Comparison of ENCODE assay signal across 8 mouse cellular contexts in genomic region chr11:101083083-101083697, GRCm38 (mm10). TPM values are rescaled to one million over a fixed set of nuclear protein-coding genes. Genes with fewer than 3 reads are reported as not detected.
DNase-seq lines count a peak whose midpoint lies in the region; ATAC-seq and TF ChIP-seq lines count a peak whose summit lies in the region.

No protein-coding gene starts in this region.

- H3K4me3 ChIP-seq in cerebellum, adult 2 months (replicated peaks; ENCODE audit: insufficient read depth, low read depth, low read length) = peak overlapping the region; percentile 73
- peak overlapping the region; percentile 75 to 100 (median 88) for H3K4me3 ChIP-seq in CH12.LX (replicated peaks in 1 of 3; ENCODE audit: low read depth in 2 of 3, low read length in 2 of 3, poor library complexity in 1 of 3)
- peak overlapping the region; percentile 56 for H3K4me3 ChIP-seq in forebrain, postnatal 0 days (ENCODE audit: low read depth, low read length)
- peak overlapping the region; percentile 97 for H3K4me3 ChIP-seq in myocyte

- peaks cover 17% of the 10 kb centered on the region; the same call in 1 of the 2 replicates for H3K79me2 ChIP-seq in CH12.LX (replicated peaks; ENCODE audit: control insufficient read depth, extremely low read depth, insufficient read depth, poor library complexity, severe bottlenecking)
- peaks cover 20% of the 10 kb centered on the region for H3K79me2 ChIP-seq in myocyte (ENCODE audit: control insufficient read depth, insufficient read depth)

- H3K27me3 ChIP-seq in cerebellum, adult 2 months (ENCODE audit: control insufficient read depth, insufficient read depth, low read length) = no peaks in the 10 kb centered on the region
- H3K27me3 ChIP-seq in CH12.LX (replicated peaks) (peaks cover 3% of the 10 kb centered on the region), myocyte (ENCODE audit: control insufficient read depth, insufficient read depth, insufficient read length) (no peaks in the 10 kb centered on the region)
- H3K27me3 ChIP-seq in forebrain, postnatal 0 days (ENCODE audit: insufficient read depth, low read length) = peaks cover 31% of the 10 kb centered on the region

- intact Hi-C loops in left cerebral cortex, postnatal 25 days (cut with DNase I) = loop anchor here (2.0 kb wide), 1 partner anchor 94 kb away; no protein-coding TSS in a partner anchor

- peak; percentile 46 to 59 for DNase-seq in cerebellum, adult 2 months
- no peak for DNase-seq in cerebellum, postnatal 36 days
- no peak for DNase-seq in CH12.LX (ENCODE audit: extremely low read depth)
- DNase-seq in forebrain, postnatal 0 days = no peak
- DNase-seq in kidney, postnatal 36 days = peak; percentile 79 to 87
- DNase-seq in left cerebral cortex, postnatal 25 days (ENCODE audit: low spot score in 2 of 2) = no peak
- DNase-seq in thymus, postnatal 0 days (ENCODE audit: low spot score) = no peak

- no peak for TF ChIP-seq CTCF in cerebellum, adult 2 months (IDR thresholded peaks at IDR 0.05; ENCODE audit: borderline replicate concordance, insufficient read depth, low read depth, low read length)
- no peak for TF ChIP-seq CTCF in CH12.LX (conservative IDR thresholded peaks at IDR 0.05 in 1 of 2, IDR thresholded peaks at IDR 0.05 in 1 of 2; ENCODE audit: low read depth in 2 of 2, low read length in 2 of 2)
- TF ChIP-seq CTCF in forebrain, postnatal 0 days (IDR thresholded peaks at IDR 0.05; ENCODE audit: low read depth) = no peak

- peak overlapping the region; percentile 55 for H3K27ac ChIP-seq in cerebellum, adult 2 months (ENCODE audit: insufficient read depth, low read length)
- H3K27ac ChIP-seq in CH12.LX (ENCODE audit: insufficient read depth, low read depth) = peak overlapping the region; percentile 55
- H3K27ac ChIP-seq in forebrain, postnatal 0 days (ENCODE audit: low read depth, low read length) = peak overlapping the region; percentile 93

- TF ChIP-seq RAD21 in CH12.LX (IDR thresholded peaks at IDR 0.05; ENCODE audit: low read depth, low read length) = no peak

- H3K4me1 ChIP-seq in cerebellum, adult 2 months (ENCODE audit: control insufficient read depth, insufficient read depth, low read length) = peaks cover 15% of the 10 kb centered on the region; the same call in 1 of the 2 replicates
- peaks cover 22 to 50% of the 10 kb centered on the region in 2 experiments for H3K4me1 ChIP-seq in CH12.LX (ENCODE audit: control insufficient read depth in 1 of 2, insufficient read depth in 2 of 2)
- peaks cover 12% of the 10 kb centered on the region for H3K4me1 ChIP-seq in forebrain, postnatal 0 days (ENCODE audit: insufficient read depth)

- dilution Hi-C loops in CH12.LX (cut with MboI; ENCODE audit: extremely low pct_ligation_motif_present, extremely low pct_unique_long_range_greater_than_20kb, low sequenced_read_pairs) = no loop called here

- peak overlapping the region; percentile 78 for H3ac ChIP-seq in myocyte (ENCODE audit: control insufficient read depth, insufficient read length)

- H3K4me2 ChIP-seq in CH12.LX (ENCODE audit: insufficient read depth, low read depth, poor library complexity, severe bottlenecking) (peak overlapping the region; percentile 80), myocyte (ENCODE audit: low read depth) (peak overlapping the region; percentile 96)
- H3K4me2 ChIP-seq in forebrain, postnatal 0 days (ENCODE audit: low read depth) = peak overlapping the region; percentile 98

- no peak for ATAC-seq in forebrain, postnatal 0 days

- H3K36me3 ChIP-seq in CH12.LX (replicated peaks in 1 of 2; ENCODE audit: control insufficient read depth in 1 of 2, insufficient read depth in 1 of 2, low read length in 1 of 2) = peaks cover 14 to 32% of the 10 kb centered on the region in 2 experiments
- peaks cover 12% of the 10 kb centered on the region; the same call in 1 of the 2 replicates for H3K36me3 ChIP-seq in forebrain, postnatal 0 days (ENCODE audit: insufficient read depth)
- no peaks in the 10 kb centered on the region for H3K36me3 ChIP-seq in myocyte (ENCODE audit: control insufficient read depth, insufficient read depth)

- 20% methylated on average over 19 of the region's 19 CpGs for WGBS in cerebellum, adult 2 months
- WGBS in forebrain, postnatal 0 days = 28% methylated on average over 19 of the region's 19 CpGs

- in situ Hi-C loops in CH12.LX (cut with MboI; ENCODE audit: low pct_ligation_motif_present, low pct_unique_long_range_greater_than_20kb, low sequenced_read_pairs) = loop anchor here (5.0 to 10.0 kb wide), 2 partner anchors 99 to 222 kb away; partner anchors contain the start of gene Becn1

- peak overlapping the region; percentile 95 for H3K9ac ChIP-seq in CH12.LX (ENCODE audit: insufficient read depth, low read depth)
- peak overlapping the region; percentile 84 for H3K9ac ChIP-seq in forebrain, postnatal 0 days

- no peak for TF ChIP-seq POLR2A in cerebellum, adult 2 months (IDR thresholded peaks at IDR 0.05; ENCODE audit: borderline replicate concordance, insufficient read depth, low read length)
- no peak for TF ChIP-seq POLR2A in CH12.LX (IDR thresholded peaks at IDR 0.05; ENCODE audit: low read depth, low read length)
- TF ChIP-seq POLR2A in myocyte (IDR thresholded peaks at IDR 0.05; ENCODE audit: insufficient read length, low read depth) = peak; percentile 51

- H3K9me3 ChIP-seq in CH12.LX (replicated peaks; ENCODE audit: low read length) = no peaks in the 10 kb centered on the region
- H3K9me3 ChIP-seq in forebrain, postnatal 0 days (ENCODE audit: low read length) = no peaks in the 10 kb centered on the region

- TF ChIP-seq EP300 in CH12.LX (IDR thresholded peaks at IDR 0.05; ENCODE audit: low read length) = no peak

TF ChIP-seq in CH12.LX, 34 proteins besides CTCF, POLR2A, EP300 and RAD21 (continues in another document):
- no peak for TF ChIP-seq HCFC1 (IDR thresholded peaks at IDR 0.05; ENCODE audit: low read depth, low read length)
- TF ChIP-seq USF1 (IDR thresholded peaks at IDR 0.05; ENCODE audit: low read depth, low read length) = no peak
- TF ChIP-seq PAX5 (IDR thresholded peaks at IDR 0.05; ENCODE audit: low read length) = no peak
- no peak for TF ChIP-seq BHLHE40 (IDR thresholded peaks at IDR 0.05; ENCODE audit: low read depth, low read length)

TF ChIP-seq in myocyte, 11 proteins besides CTCF, POLR2A, EP300 and RAD21 (continues in another document):
- peak in 2 of 3 experiments; percentile 25 to 27 for TF ChIP-seq MYOD1 (IDR thresholded peaks at IDR 0.05; ENCODE audit: control insufficient read depth in 1 of 3, insufficient read length in 2 of 3, low read depth in 2 of 3)
- TF ChIP-seq MAX (IDR thresholded peaks at IDR 0.05; ENCODE audit: low read depth) = no peak

RNA-seq across cellular contexts. Expression of gene Coasy, which starts 0.8 kb away (rescaled TPM):
- 34.1 and 36.7 TPM in 2 replicates for polyA plus RNA-seq in cerebellum, adult 2 months (2012; rRNA removed)
- total RNA-seq in CH12.LX (2012; rRNA removed) (74.9 and 78.9 TPM in 2 replicates), CH12.LX (2014; rRNA removed) (60.4 and 66.1 TPM in 2 replicates)
- polyA plus RNA-seq in CH12.LX (2012; ENCODE audit: insufficient read length, low read depth) (56.6 and 63.4 TPM in 2 replicates), myocyte (2012; fragmentation: generic; extraction: Trizol) (39.7 TPM)
- total RNA-seq in forebrain, postnatal 0 days (2014; rRNA removed) = 39.3 and 40.7 TPM in 2 replicates
- 39.8 and 40.2 TPM in 2 replicates for polyA plus RNA-seq in forebrain, postnatal 0 days (2015; fragmentation: Nextera tagmentation; extraction: Ambion mirVana)
- total RNA-seq in left cerebral cortex, postnatal 25 days (2021) = 10 to 100 TPM; 26.0 to 28.5 TPM
- 37.3 and 40.5 TPM in 2 replicates for polyA plus RNA-seq in thymus, postnatal 0 days (2015; fragmentation: Nextera tagmentation; extraction: Ambion mirVana)

RNA-seq across cellular contexts. Expression of gene Mlx, which starts 3.9 kb away (rescaled TPM):
- polyA plus RNA-seq in cerebellum, adult 2 months (2012; rRNA removed) = 54.9 and 55.8 TPM in 2 replicates
- total RNA-seq in CH12.LX (2012; rRNA removed) (45.2 and 63.0 TPM in 2 replicates), CH12.LX (2014; rRNA removed) (93.1 and 116 TPM in 2 replicates)
- polyA plus RNA-seq in CH12.LX (2012; ENCODE audit: insufficient read length, low read depth) (43.3 and 51.5 TPM in 2 replicates), myocyte (2012; fragmentation: generic; extraction: Trizol) (29.3 TPM)
- total RNA-seq in forebrain, postnatal 0 days (2014; rRNA removed) = 68.0 and 76.5 TPM in 2 replicates
- 78.0 and 82.4 TPM in 2 replicates for polyA plus RNA-seq in forebrain, postnatal 0 days (2015; fragmentation: Nextera tagmentation; extraction: Ambion mirVana)
- 10 to 100 TPM; 47.1 to 53.0 TPM for total RNA-seq in left cerebral cortex, postnatal 25 days (2021)
- 79.8 and 80.8 TPM in 2 replicates for polyA plus RNA-seq in thymus, postnatal 0 days (2015; fragmentation: Nextera tagmentation; extraction: Ambion mirVana)

RNA-seq across cellular contexts. Expression of gene Hsd17b1, which starts 5.0 kb away (rescaled TPM):
- polyA plus RNA-seq in cerebellum, adult 2 months (2012; rRNA removed) = 0.84 and 0.93 TPM in 2 replicates
- total RNA-seq in CH12.LX (2012; rRNA removed) (0.29 and 0.81 TPM in 2 replicates), CH12.LX (2014; rRNA removed) (not detected in 2 replicates)
- polyA plus RNA-seq in CH12.LX (2012; ENCODE audit: insufficient read length, low read depth) (0.17 TPM in 1 of 2 replicates, not detected in the other), myocyte (2012; fragmentation: generic; extraction: Trizol) (0.49 TPM)
- total RNA-seq in forebrain, postnatal 0 days (2014; rRNA removed) = 0.23 and 0.71 TPM in 2 replicates
- not detected in 2 replicates for polyA plus RNA-seq in forebrain, postnatal 0 days (2015; fragmentation: Nextera tagmentation; extraction: Ambion mirVana)
- total RNA-seq in left cerebral cortex, postnatal 25 days (2021) = 1 to 10 TPM; 1.2 to 1.4 TPM
- 0.10 and 0.13 TPM in 2 replicates for polyA plus RNA-seq in thymus, postnatal 0 days (2015; fragmentation: Nextera tagmentation; extraction: Ambion mirVana)

RNA-seq across cellular contexts. Expression of gene Psmc3ip, which starts 12.0 kb away (rescaled TPM):
- 4.7 and 5.3 TPM in 2 replicates for polyA plus RNA-seq in cerebellum, adult 2 months (2012; rRNA removed)
- total RNA-seq in CH12.LX (2012; rRNA removed) (63.7 and 106 TPM in 2 replicates), CH12.LX (2014; rRNA removed) (85.9 and 106 TPM in 2 replicates)
- polyA plus RNA-seq in CH12.LX (2012; ENCODE audit: insufficient read length, low read depth) (89.9 and 114 TPM in 2 replicates), myocyte (2012; fragmentation: generic; extraction: Trizol) (7.1 TPM)
- 9.5 and 13.8 TPM in 2 replicates for total RNA-seq in forebrain, postnatal 0 days (2014; rRNA removed)
- polyA plus RNA-seq in forebrain, postnatal 0 days (2015; fragmentation: Nextera tagmentation; extraction: Ambion mirVana) = 19.2 and 25.7 TPM in 2 replicates
- total RNA-seq in left cerebral cortex, postnatal 25 days (2021) = 1 to 10 TPM; 3.6 to 3.9 TPM
- 34.6 and 39.0 TPM in 2 replicates for polyA plus RNA-seq in thymus, postnatal 0 days (2015; fragmentation: Nextera tagmentation; extraction: Ambion mirVana)

RNA-seq across cellular contexts. Expression of gene Naglu, which starts 13.4 kb away (rescaled TPM):
- 12.7 and 15.8 TPM in 2 replicates for polyA plus RNA-seq in cerebellum, adult 2 months (2012; rRNA removed)
- total RNA-seq in CH12.LX (2012; rRNA removed) (23.2 and 33.3 TPM in 2 replicates), CH12.LX (2014; rRNA removed) (12.8 and 13.8 TPM in 2 replicates)
- polyA plus RNA-seq in CH12.LX (2012; ENCODE audit: insufficient read length, low read depth) (8.3 and 11.2 TPM in 2 replicates), myocyte (2012; fragmentation: generic; extraction: Trizol) (19.8 TPM)
- total RNA-seq in forebrain, postnatal 0 days (2014; rRNA removed) = 11.3 and 14.9 TPM in 2 replicates
- 11.6 and 12.6 TPM in 2 replicates for polyA plus RNA-seq in forebrain, postnatal 0 days (2015; fragmentation: Nextera tagmentation; extraction: Ambion mirVana)
- 1 to 10 TPM; 7.6 to 8.3 TPM for total RNA-seq in left cerebral cortex, postnatal 25 days (2021)
- 10.5 and 11.5 TPM in 2 replicates for polyA plus RNA-seq in thymus, postnatal 0 days (2015; fragmentation: Nextera tagmentation; extraction: Ambion mirVana)

Comparison
In these comparisons a context has a peak if more than half of its experiments do, and no peak if none do; other contexts are left out.
1. DNase-seq: peak in cerebellum, adult 2 months (2 of 2) and kidney, postnatal 36 days (2 of 2); none in cerebellum, postnatal 36 days (0 of 2), CH12.LX (single experiment), forebrain, postnatal 0 days (single experiment), left cerebral cortex, postnatal 25 days (0 of 2) and thymus, postnatal 0 days (single experiment).
2. Peak in every context shown above with its lines, with median percentiles within 50 percentile points of each other: H3K27ac ChIP-seq, H3K4me3 ChIP-seq and H3K4me2 ChIP-seq.